Mouse (Mus musculus) stomach, embryonic 14.5 days (tissue): ENCODE results near the gene Pip4p1. TPM values are rescaled to one million over a fixed set of nuclear protein-coding genes. Genes with fewer than 3 reads are reported as not detected.
"Not testable (repeated sequence)": the region's sequence is repeated elsewhere in the genome, so short reads cannot be mapped to it uniquely, and the experiment has no call there.

Experiments used
- ATAC-seq: fragments of 200-750 bp; cut with Nextera tagmentation; 2 replicates; pipeline ENCODE4 v1.8.0; 2017; ENCODE audit warnings: low read depth, moderate TSS enrichment; ENCODE audit not compliant: insufficient number of reproducible peaks, insufficient read depth, low FRiP score
- H3K27ac ChIP-seq: fragments of 300-500 bp; sonication (generic); 2 replicates; pipeline ENCODE4 v1.5.1; 2014; ENCODE audit warnings: mild to moderate bottlenecking, low read length, moderate library complexity, mixed read lengths
- H3K27me3 ChIP-seq: fragments of 300-500 bp; sonication (generic); 2 replicates; pipeline ENCODE4 v1.6.1; 2014; ENCODE audit warnings: low read length, control low read depth, mixed read lengths; ENCODE audit not compliant: control insufficient read depth, insufficient read depth
- H3K36me3 ChIP-seq: fragments of 300-500 bp; sonication (generic); 2 replicates; pipeline ENCODE4 v1.6.1; 2014; ENCODE audit warnings: mild to moderate bottlenecking, control low read depth, low read length, moderate library complexity, mixed read lengths; ENCODE audit not compliant: control insufficient read depth, insufficient read depth
- H3K4me1 ChIP-seq: fragments of 300-500 bp; sonication (generic); 2 replicates; pipeline ENCODE4 v1.6.1; 2014; ENCODE audit warnings: low read length, control low read depth, mixed read lengths; ENCODE audit not compliant: control insufficient read depth, insufficient read depth
- H3K4me2 ChIP-seq: fragments of 300-500 bp; sonication (generic); replicated peaks from 2 replicates; pipeline ENCODE4 v1.6.1; 2014; ENCODE audit warnings: low read depth, low read length, control low read depth
- H3K4me3 ChIP-seq: fragments of 300-500 bp; sonication (generic); 2 replicates; pipeline ENCODE4 v1.5.1; 2014; ENCODE audit warnings: low read depth, low read length, control low read depth
- H3K9ac ChIP-seq: fragments of 300-500 bp; sonication (generic); replicated peaks from 2 replicates; pipeline ENCODE4 v1.6.1; 2014; ENCODE audit warnings: low read depth, mild to moderate bottlenecking, control low read depth, low read length, moderate library complexity, mixed read lengths
- H3K9me3 ChIP-seq: fragments of 300-500 bp; sonication (generic); 2 replicates; pipeline ENCODE4 v1.6.1; 2016; ENCODE audit warnings: low read depth, low read length, control low read depth; ENCODE audit not compliant: control insufficient read depth
- WGBS: fragments of 180-500 bp; shearing (Covaris S2); extraction: QIAGEN DNeasy Blood & Tissue Kit; methylation state at CpG from one replicate; pipeline ENCODE4 v1.1.7; 2014; 5-methylcytosine and 5-hydroxymethylcytosine counted together
- polyA plus RNA-seq: library from polyadenylated mRNA; unstranded; fragments of >200 nt; fragmentation: Nextera tagmentation; extraction: Ambion mirVana; gene quantifications from 2 replicates; pipeline ENCODE4 v1.2.1, GENCODE M21; 2014

The Pip4p1 gene
- polyA plus RNA-seq, 1 experiment from 2014 or later, result 41.0 TPM

- 39% methylated on average over 12 of the region's 12 CpGs for WGBS
- Histone ChIP-seq H3K36me3 (no peaks in the 10 kb centered on the region), H3K4me3 (no peak overlapping the region), H3K9me3 (no peaks in the 10 kb centered on the region), H3K27ac (no peak overlapping the region), H3K4me1 (no peaks in the 10 kb centered on the region), H3K9ac (no peak overlapping the region), H3K4me2 (no peak overlapping the region), H3K27me3 (no peaks in the 10 kb centered on the region)
- no peak for ATAC-seq
Observed at GRCm38 (mm10) chr14:50969558-50970544, 39.2 kb upstream of the Pip4p1 start.

DNA sequence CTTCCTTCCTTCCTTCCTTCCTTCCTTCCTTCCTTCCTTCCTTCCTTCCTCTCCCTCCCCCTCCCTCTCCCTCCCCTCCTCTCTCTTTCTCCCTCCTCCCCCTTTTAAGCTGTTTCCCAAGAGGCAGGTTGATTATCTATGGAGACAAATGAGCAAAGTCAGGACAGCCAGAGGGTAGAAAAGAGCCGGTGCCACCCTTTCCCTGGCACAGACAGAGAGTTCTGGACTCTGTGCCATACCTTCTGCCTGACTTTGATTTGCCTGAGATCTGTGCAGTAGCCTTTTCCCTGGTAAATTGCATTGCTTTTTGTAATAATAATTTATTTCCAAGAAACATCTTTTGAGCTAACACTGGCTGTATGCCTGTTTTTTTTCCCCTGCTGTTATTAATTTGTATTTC is 38.4 kb upstream of the Pip4p1 start:
- Histone ChIP-seq H3K4me3 (no peak overlapping the region), H3K27ac (no peak overlapping the region), H3K27me3 (no peaks in the 10 kb centered on the region), H3K9me3 (no peaks in the 10 kb centered on the region), H3K9ac (no peak overlapping the region), H3K36me3 (no peaks in the 10 kb centered on the region), H3K4me1 (no peaks in the 10 kb centered on the region), H3K4me2 (no peak overlapping the region)
- ATAC-seq, result no peak
- 11% methylated on average over 1 of the region's 1 CpGs for WGBS

GRCm38 (mm10) chr14:50968216-50968980 is 37.7 kb upstream of the Pip4p1 start:
- Histone ChIP-seq H3K4me3 (no peak overlapping the region), H3K27ac (no peak overlapping the region), H3K36me3 (no peaks in the 10 kb centered on the region), H3K9ac (no peak overlapping the region), H3K9me3 (no peaks in the 10 kb centered on the region), H3K4me1 (no peaks in the 10 kb centered on the region), H3K27me3 (no peaks in the 10 kb centered on the region), H3K4me2 (no peak overlapping the region)
- no peak for ATAC-seq
- WGBS, result 87% methylated on average over 5 of the region's 5 CpGs

GRCm38 (mm10) chr14:50958289-50958995 is 27.8 kb upstream of the Pip4p1 start:
- H3K4me2 ChIP-seq, H3K36me3 ChIP-seq, H3K27ac ChIP-seq, H3K4me1 ChIP-seq, H3K9me3 ChIP-seq, H3K4me3 ChIP-seq, H3K27me3 ChIP-seq, ATAC-seq, H3K9ac ChIP-seq: not testable (repeated sequence)
- 89% methylated on average over 5 of the region's 5 CpGs for WGBS

DNA sequence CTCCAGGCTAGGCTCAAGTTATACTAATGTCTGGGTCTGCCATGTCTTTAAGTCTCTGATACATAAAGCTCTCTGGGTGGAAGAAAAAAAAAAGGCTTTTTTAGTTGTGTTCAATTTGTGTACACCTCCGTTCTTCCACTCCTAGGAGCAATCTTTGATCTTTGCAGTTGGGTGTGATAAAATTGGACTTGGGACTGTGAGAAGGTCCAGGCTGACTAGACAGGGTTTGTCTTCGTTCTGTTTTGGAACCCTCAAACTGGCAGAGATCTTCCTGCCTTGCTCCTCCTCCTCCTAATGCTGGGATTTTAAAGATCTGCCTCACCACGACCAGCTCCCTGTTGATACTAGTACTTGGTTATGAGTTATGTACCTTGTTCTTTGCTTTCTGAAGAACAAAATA is 26.5 kb upstream of the Pip4p1 start:
- not testable (repeated sequence) for H3K9me3 ChIP-seq, H3K36me3 ChIP-seq, H3K27ac ChIP-seq, H3K4me2 ChIP-seq, H3K9ac ChIP-seq, ATAC-seq, H3K27me3 ChIP-seq, H3K4me3 ChIP-seq, H3K4me1 ChIP-seq
- 76% methylated on average over 3 of the region's 3 CpGs for WGBS

DNA sequence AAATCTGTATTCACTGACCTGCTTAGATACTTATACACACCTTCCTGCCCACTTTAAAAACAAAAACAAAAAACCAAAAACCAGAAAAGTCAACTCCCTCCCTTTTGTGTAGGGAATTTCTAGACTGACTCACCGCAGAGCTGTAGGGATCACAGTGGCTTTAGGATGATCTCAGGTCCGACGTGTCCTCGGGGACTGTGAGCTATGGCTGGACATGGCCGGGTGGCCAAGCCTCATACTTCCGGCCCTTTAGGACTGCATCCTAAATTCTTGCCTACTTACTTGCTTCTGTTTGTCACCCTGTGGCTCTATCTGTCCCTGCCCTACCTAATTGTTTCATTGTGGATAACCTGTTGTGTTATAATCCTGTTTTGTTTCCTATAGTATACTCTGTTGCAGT is 26.1 kb upstream of the Pip4p1 start:
- H3K27ac ChIP-seq, H3K4me2 ChIP-seq, H3K9me3 ChIP-seq, H3K4me1 ChIP-seq, ATAC-seq, H3K27me3 ChIP-seq, H3K4me3 ChIP-seq, H3K36me3 ChIP-seq, H3K9ac ChIP-seq: not testable (repeated sequence)
- 85% methylated on average over 6 of the region's 6 CpGs for WGBS

- H3K9ac ChIP-seq, H3K9me3 ChIP-seq, H3K36me3 ChIP-seq, H3K4me3 ChIP-seq, H3K4me1 ChIP-seq, H3K27me3 ChIP-seq, H3K27ac ChIP-seq: not testable (repeated sequence)
- ATAC-seq, result peak; percentile 80
- H3K4me2 ChIP-seq, result 0 out of 2 replicates have a peak within 1 kb of the TSS, but pooled peaks have one; percentile 12
- WGBS, result 7% methylated on average over 19 of the region's 19 CpGs
Observed at GRCm38 (mm10) chr14:50955942-50956508, 25.4 kb upstream of the Pip4p1 start, which contains the start of gene Pnp2. TSS of gene Pnp2 (plus strand) at chr14:50955992.

GRCm38 (mm10) chr14:50955487-50955886 is 24.8 kb upstream of the Pip4p1 start:
- no peak for ATAC-seq
- Histone ChIP-seq H3K36me3 (peaks cover 4% of the 10 kb centered on the region), H3K4me2 (no peak overlapping the region), H3K27ac (no peak overlapping the region), H3K4me1 (no peaks in the 10 kb centered on the region), H3K9me3 (no peaks in the 10 kb centered on the region), H3K4me3 (no peak overlapping the region), H3K27me3 (no peaks in the 10 kb centered on the region), H3K9ac (no peak overlapping the region)
- 92% methylated on average over 10 of the region's 10 CpGs for WGBS
